Mouse (Mus musculus) hindbrain, embryonic 11.5 days (tissue): ENCODE measurements at regions not wholly inside any gene's neighbourhood (a gene's known extent, or its start where the extent isn't known, plus 50 kb on each side); places are given as distances from the start of the nearest gene placed in this dataset.

ENCODE experiments used
- ATAC-seq: fragments of 200-750 bp; cut with Nextera tagmentation; 2 replicates; pipeline ENCODE4 v1.8.0; 2017; ENCODE audit warnings: mild to moderate bottlenecking, moderate TSS enrichment, moderate library complexity; ENCODE audit not compliant: low FRiP score
- DNase-seq: peaks from one replicate; pipeline ENCODE4 v3.0.0-alpha.2; 2015; ENCODE audit warnings: low spot score
- H3K27ac ChIP-seq: fragments of 300-500 bp; sonication (generic); 2 replicates; pipeline ENCODE4 v1.5.1; 2014; ENCODE audit warnings: mild to moderate bottlenecking, low read depth, low read length
- H3K27me3 ChIP-seq: fragments of 300-500 bp; sonication (generic); 2 replicates; pipeline ENCODE4 v1.6.1; 2014; ENCODE audit warnings: mild to moderate bottlenecking, low read length, moderate library complexity, mixed read lengths; ENCODE audit not compliant: control insufficient read depth, insufficient read depth
- H3K36me3 ChIP-seq: fragments of 300-500 bp; sonication (generic); 2 replicates; pipeline ENCODE4 v1.6.1; 2014; ENCODE audit warnings: mild to moderate bottlenecking, low read length, moderate library complexity, mixed read lengths; ENCODE audit not compliant: control insufficient read depth, insufficient read depth
- H3K4me1 ChIP-seq: fragments of 300-500 bp; sonication (generic); replicated peaks from 2 replicates; pipeline ENCODE4 v1.6.1; 2014; ENCODE audit warnings: low read length, mixed read lengths; ENCODE audit not compliant: control insufficient read depth, insufficient read depth
- H3K4me2 ChIP-seq: fragments of 300-500 bp; sonication (generic); replicated peaks from 2 replicates; pipeline ENCODE4 v1.6.1; 2014; ENCODE audit warnings: mild to moderate bottlenecking, low read depth, low read length
- H3K4me3 ChIP-seq: fragments of 300-500 bp; sonication (generic); 2 replicates; pipeline ENCODE4 v1.5.1; 2014; ENCODE audit warnings: low read depth, low read length
- H3K9ac ChIP-seq: fragments of 300-500 bp; sonication (generic); 2 replicates; pipeline ENCODE4 v1.6.1; 2014; ENCODE audit warnings: low read depth, low read length
- H3K9me3 ChIP-seq: fragments of 300-500 bp; sonication (generic); 2 replicates; pipeline ENCODE4 v1.6.1; 2016; ENCODE audit warnings: low read length; ENCODE audit not compliant: control insufficient read depth
- WGBS: fragments of 180-500 bp; shearing (Covaris S2); extraction: QIAGEN DNeasy Blood & Tissue Kit; methylation state at CpG from one replicate; pipeline ENCODE4 v1.1.7; 2014; 5-methylcytosine and 5-hydroxymethylcytosine counted together

- ATAC-seq (no peak), DNase-seq (no peak)
- no peaks in the 10 kb centered on the region for H3K36me3 ChIP-seq
- H3K9ac ChIP-seq = no peak overlapping the region
- no peaks in the 10 kb centered on the region for H3K27me3 ChIP-seq
- H3K4me1 ChIP-seq = no peaks in the 10 kb centered on the region
- no peak overlapping the region for H3K4me2 ChIP-seq
- H3K9me3 ChIP-seq = no peaks in the 10 kb centered on the region
- WGBS = 91% methylated on average over 3 of the region's 3 CpGs
- H3K4me3 ChIP-seq = no peak overlapping the region
- H3K27ac ChIP-seq = no peak overlapping the region
Measured at GRCm38 (mm10) chr8:127780596-127780995, 577.8 kb upstream of the Nrp1 start.

GRCm38 (mm10) chr8:127781011-127781410 is 577.4 kb upstream of the Nrp1 start:
- Histone ChIP-seq H3K4me3 (no peak overlapping the region), H3K36me3 (no peaks in the 10 kb centered on the region), H3K9ac (no peak overlapping the region), H3K27ac (no peak overlapping the region), H3K4me1 (no peaks in the 10 kb centered on the region), H3K9me3 (no peaks in the 10 kb centered on the region), H3K27me3 (no peaks in the 10 kb centered on the region), H3K4me2 (no peak overlapping the region)
- DNase-seq (no peak), ATAC-seq (no peak)
- WGBS = 78% methylated on average over 1 of the region's 1 CpGs

- H3K27ac ChIP-seq = no peak overlapping the region
- no peak overlapping the region for H3K4me2 ChIP-seq
- H3K4me3 ChIP-seq = no peak overlapping the region
- no peak overlapping the region for H3K9ac ChIP-seq
- no peaks in the 10 kb centered on the region for H3K36me3 ChIP-seq
- DNase-seq (no peak), ATAC-seq (no peak)
- H3K9me3 ChIP-seq = no peaks in the 10 kb centered on the region
- H3K4me1 ChIP-seq = no peaks in the 10 kb centered on the region
- H3K27me3 ChIP-seq = no peaks in the 10 kb centered on the region
- 96% methylated on average over 5 of the region's 5 CpGs for WGBS
Measured at GRCm38 (mm10) chr8:127792611-127793010, 565.8 kb upstream of the Nrp1 start.

GRCm38 (mm10) chr8:127799849-127800471 is 558.4 kb upstream of the Nrp1 start:
- Histone ChIP-seq H3K4me2 (no peak overlapping the region), H3K9ac (no peak overlapping the region), H3K9me3 (no peaks in the 10 kb centered on the region), H3K4me3 (no peak overlapping the region), H3K27me3 (no peaks in the 10 kb centered on the region), H3K36me3 (no peaks in the 10 kb centered on the region), H3K4me1 (no peaks in the 10 kb centered on the region), H3K27ac (no peak overlapping the region)
- ATAC-seq = no peak
- 78% methylated on average over 6 of the region's 6 CpGs for WGBS
- DNase-seq = no peak

- no peaks in the 10 kb centered on the region for H3K4me1 ChIP-seq
- WGBS = 82% methylated on average over 7 of the region's 7 CpGs
- H3K4me2 ChIP-seq = no peak overlapping the region
- no peaks in the 10 kb centered on the region for H3K36me3 ChIP-seq
- H3K9me3 ChIP-seq = no peaks in the 10 kb centered on the region
- DNase-seq = no peak
- no peak overlapping the region for H3K4me3 ChIP-seq
- ATAC-seq = no peak
- no peak overlapping the region for H3K9ac ChIP-seq
- H3K27me3 ChIP-seq = no peaks in the 10 kb centered on the region
- H3K27ac ChIP-seq = no peak overlapping the region
Measured at GRCm38 (mm10) chr8:127802136-127802535, 556.3 kb upstream of the Nrp1 start.

- DNase-seq = no peak
- Histone ChIP-seq H3K4me3 (no peak overlapping the region), H3K27me3 (no peaks in the 10 kb centered on the region), H3K27ac (no peak overlapping the region), H3K36me3 (no peaks in the 10 kb centered on the region), H3K9me3 (no peaks in the 10 kb centered on the region), H3K4me2 (no peak overlapping the region), H3K9ac (no peak overlapping the region), H3K4me1 (no peaks in the 10 kb centered on the region)
- WGBS = 77% methylated on average over 5 of the region's 5 CpGs
- ATAC-seq = no peak
Measured at GRCm38 (mm10) chr8:127802661-127803333, 555.6 kb upstream of the Nrp1 start.

GRCm38 (mm10) chr8:127809203-127810155 is 548.9 kb upstream of the Nrp1 start:
- Histone ChIP-seq H3K4me2 (no peak overlapping the region), H3K27me3 (no peaks in the 10 kb centered on the region), H3K4me1 (no peaks in the 10 kb centered on the region), H3K9ac (no peak overlapping the region), H3K9me3 (no peaks in the 10 kb centered on the region), H3K4me3 (no peak overlapping the region), H3K27ac (no peak overlapping the region), H3K36me3 (no peaks in the 10 kb centered on the region)
- DNase-seq (no peak), ATAC-seq (no peak)
- 63% methylated on average over 7 of the region's 7 CpGs for WGBS

- no peak for DNase-seq
- Histone ChIP-seq H3K36me3 (no peaks in the 10 kb centered on the region), H3K9ac (no peak overlapping the region), H3K27ac (no peak overlapping the region), H3K27me3 (no peaks in the 10 kb centered on the region), H3K4me3 (no peak overlapping the region), H3K9me3 (no peaks in the 10 kb centered on the region), H3K4me2 (no peak overlapping the region), H3K4me1 (no peaks in the 10 kb centered on the region)
- ATAC-seq = no peak
- WGBS = 82% methylated on average over 8 of the region's 8 CpGs
Measured at GRCm38 (mm10) chr8:127811338-127811737, 547.1 kb upstream of the Nrp1 start.
